Mouse (Mus musculus) c-Kit-positive CD71-positive TER-119-positive erythroid progenitor cells, embryonic 14.5 days (primary cell): Measurements from ENCODE around the gene Optn.

Experiments
- DNase-seq: peaks from one replicate; pipeline ENCODE4 v3.0.0-alpha.2; 2013; ENCODE audit warnings: low spot score

Optn gene

GRCm38 (mm10) chr2:5029808-5030207, 34.0 kb downstream of the Optn start:
- DNase-seq: no peak

- no peak for DNase-seq
Observed at GRCm38 (mm10) chr2:5028047-5028446, 35.8 kb downstream of the Optn start.

- no peak for DNase-seq
Observed at GRCm38 (mm10) chr2:5027057-5027456, 36.8 kb downstream of the Optn start.

- DNase-seq: peak; percentile 45
Observed at GRCm38 (mm10) chr2:5025162-5025733, 38.6 kb downstream of the Optn start.

GRCm38 (mm10) chr2:5023699-5024399, 40.0 kb downstream of the Optn start:
- no peak for DNase-seq

GRCm38 (mm10) chr2:5023275-5023674, 40.6 kb downstream of the Optn start:
- no peak for DNase-seq

- no peak for DNase-seq
Observed at GRCm38 (mm10) chr2:5019708-5020107, 44.1 kb downstream of the Optn start.

- DNase-seq: no peak
Observed at GRCm38 (mm10) chr2:5016922-5017321, 46.9 kb downstream of the Optn start.

GRCm38 (mm10) chr2:5015527-5015926, 48.3 kb downstream of the Optn start:
- no peak for DNase-seq

GRCm38 (mm10) chr2:5014616-5015015, 49.2 kb downstream of the Optn start:
- DNase-seq: no peak

- DNase-seq: peak; percentile 98
Observed at GRCm38 (mm10) chr2:5012491-5013324, 51.1 kb downstream of the Optn start, which contains the start of gene Mcm10. Gene Mcm10, minus strand, starts transcription at chr2:5012791.

- peak; percentile 29 for DNase-seq
Observed at GRCm38 (mm10) chr2:5011898-5012490, 51.9 kb downstream of the Optn start.

GRCm38 (mm10) chr2:5007107-5007506, 56.7 kb downstream of the Optn start:
- no peak for DNase-seq

- DNase-seq: no peak
Observed at GRCm38 (mm10) chr2:5001266-5001665, 62.6 kb downstream of the Optn start.

GRCm38 (mm10) chr2:4998905-4999304, 64.9 kb downstream of the Optn start:
- DNase-seq: no peak

- DNase-seq: no peak
Observed at GRCm38 (mm10) chr2:4996421-4996824, 67.4 kb downstream of the Optn start.

- DNase-seq: no peak
Observed at GRCm38 (mm10) chr2:4995646-4996045, 68.2 kb downstream of the Optn start.

- DNase-seq: no peak
Observed at GRCm38 (mm10) chr2:4994436-4994835, 69.4 kb downstream of the Optn start.

- no peak for DNase-seq
Observed at GRCm38 (mm10) chr2:4993584-4993983, 70.3 kb downstream of the Optn start.

- no peak for DNase-seq
Observed at GRCm38 (mm10) chr2:4988826-4989424, 74.9 kb downstream of the Optn start.

GRCm38 (mm10) chr2:4987388-4988180, 76.3 kb downstream of the Optn start:
- DNase-seq: no peak
